Mouse (Mus musculus) liver, embryonic 11.5 days (tissue): Measurements from ENCODE around the gene March4. TPM values are rescaled to one million over a fixed set of nuclear protein-coding genes. Genes with fewer than 3 reads are reported as not detected.

Source experiments
- ATAC-seq: fragments of 200-750 bp; cut with Nextera tagmentation; replicated peaks from 2 replicates; pipeline ENCODE4 v1.8.0; 2017; ENCODE audit warnings: moderate number of reproducible peaks, mild to moderate bottlenecking, moderate TSS enrichment, moderate library complexity; ENCODE audit not compliant: low FRiP score
- DNase-seq: peaks from one replicate; pipeline ENCODE4 v3.0.0-alpha.2; 2017; ENCODE audit warnings: low spot score
- H3K27ac ChIP-seq: fragments of 300-500 bp; sonication (generic); 2 replicates; pipeline ENCODE4 v1.5.1; 2014; ENCODE audit warnings: mild to moderate bottlenecking, low read depth, low read length, control low read depth
- H3K27me3 ChIP-seq: fragments of 300-500 bp; sonication (generic); replicated peaks from 2 replicates; pipeline ENCODE4 v1.6.1; 2014; ENCODE audit warnings: low read length, mixed read lengths; ENCODE audit not compliant: control insufficient read depth, insufficient read depth
- H3K36me3 ChIP-seq: fragments of 300-500 bp; sonication (generic); 2 replicates; pipeline ENCODE4 v1.6.1; 2014; ENCODE audit warnings: mild to moderate bottlenecking, low read length, moderate library complexity, mixed read lengths; ENCODE audit not compliant: control insufficient read depth, insufficient read depth
- H3K4me1 ChIP-seq: fragments of 300-500 bp; sonication (generic); replicated peaks from 2 replicates; pipeline ENCODE4 v1.6.1; 2014; ENCODE audit warnings: low read length, mixed read lengths; ENCODE audit not compliant: control insufficient read depth, insufficient read depth
- H3K4me2 ChIP-seq: fragments of 300-500 bp; sonication (generic); 2 replicates; pipeline ENCODE4 v1.6.1; 2014; ENCODE audit warnings: mild to moderate bottlenecking, control low read depth, moderate library complexity
- H3K4me3 ChIP-seq: fragments of 300-500 bp; sonication (generic); 2 replicates; pipeline ENCODE4 v1.5.1; 2014; ENCODE audit warnings: low read depth, low read length, control low read depth
- H3K9ac ChIP-seq: fragments of 300-500 bp; sonication (generic); 2 replicates; pipeline ENCODE4 v1.6.1; 2014; ENCODE audit warnings: low read depth, low read length, control low read depth
- H3K9me3 ChIP-seq: fragments of 300-500 bp; sonication (generic); 2 replicates; pipeline ENCODE4 v1.6.1; 2016; ENCODE audit warnings: low read length, inconsistent platforms, mixed read lengths; ENCODE audit not compliant: control insufficient read depth
- WGBS: fragments of 180-500 bp; shearing (Covaris S2); extraction: QIAGEN DNeasy Blood & Tissue Kit; methylation state at CpG from one replicate; pipeline ENCODE4 v1.1.7; 2014; 5-methylcytosine and 5-hydroxymethylcytosine counted together
- polyA plus RNA-seq: library from polyadenylated mRNA; unstranded; fragments of >200 nt; fragmentation: Nextera tagmentation; extraction: Ambion mirVana; gene quantifications from 2 replicates; pipeline ENCODE4 v1.2.1, GENCODE M21; 2014

The March4 gene
- polyA plus RNA-seq, 1 experiment from 2014 or later: not detected

DNA sequence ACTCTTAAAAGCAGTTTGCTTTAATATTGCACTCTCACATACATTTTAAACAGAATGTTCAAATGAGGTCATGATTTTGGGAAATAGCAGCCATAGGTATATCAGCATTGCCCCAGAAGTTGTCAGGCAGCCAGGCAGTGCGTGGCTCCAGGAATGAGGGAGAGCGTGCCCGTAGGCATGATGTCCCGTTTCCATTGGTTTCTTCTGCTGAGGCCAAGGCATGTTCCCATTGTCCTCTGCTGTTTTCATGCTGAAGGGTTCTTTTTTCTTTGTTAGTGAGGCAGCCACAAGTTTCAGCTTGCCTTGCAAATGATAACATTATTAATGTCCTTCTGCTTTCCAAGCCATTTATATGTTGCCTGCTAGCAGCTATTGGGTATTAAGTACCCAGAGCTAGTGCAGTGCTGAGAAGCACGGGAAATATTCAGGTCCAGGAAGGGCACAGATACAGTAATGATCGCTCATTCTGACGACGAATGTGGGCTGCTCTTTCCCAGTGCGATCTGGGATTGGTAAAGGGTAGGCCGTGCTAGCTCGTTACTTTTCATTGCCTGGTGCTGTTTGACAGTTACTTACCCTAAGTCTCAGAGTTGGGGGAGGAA is 156.9 kb downstream of the March4 start:
- Histone ChIP-seq H3K27ac (no peak overlapping the region), H3K4me1 (no peaks in the 10 kb centered on the region), H3K27me3 (no peaks in the 10 kb centered on the region), H3K9ac (no peak overlapping the region), H3K4me3 (no peak overlapping the region), H3K4me2 (no peak overlapping the region), H3K9me3 (no peaks in the 10 kb centered on the region), H3K36me3 (no peaks in the 10 kb centered on the region)
- ATAC-seq (no peak), DNase-seq (no peak)
- 91% methylated on average over 11 of the region's 11 CpGs for WGBS

DNA sequence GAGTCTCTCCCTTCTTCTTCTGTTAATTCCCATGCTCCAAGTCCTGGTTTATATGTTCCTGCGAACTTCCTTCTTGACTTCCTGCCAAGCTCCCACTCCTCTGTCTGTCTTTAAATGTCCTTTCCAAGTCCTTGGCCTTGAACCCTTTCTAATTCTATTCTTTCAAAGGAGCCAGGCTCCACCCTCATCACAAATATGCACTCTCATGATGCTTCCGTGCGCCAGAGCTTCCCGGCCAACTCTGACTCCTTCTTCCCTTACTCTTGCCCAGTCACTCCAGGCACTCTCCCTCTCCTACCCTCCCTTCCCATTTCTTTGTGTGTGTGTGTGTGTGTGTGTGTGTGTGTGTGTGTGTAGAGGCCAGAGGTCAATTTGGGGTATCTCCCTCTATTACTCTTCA is 158.6 kb downstream of the March4 start:
- H3K4me2 ChIP-seq: no peak overlapping the region
- no peak overlapping the region for H3K27ac ChIP-seq
- ATAC-seq (no peak), DNase-seq (no peak)
- no peaks in the 10 kb centered on the region for H3K27me3 ChIP-seq
- no peaks in the 10 kb centered on the region for H3K4me1 ChIP-seq
- 90% methylated on average over 4 of the region's 4 CpGs for WGBS
- no peak overlapping the region for H3K9ac ChIP-seq
- no peak overlapping the region for H3K4me3 ChIP-seq
- H3K36me3 ChIP-seq: no peaks in the 10 kb centered on the region
- H3K9me3 ChIP-seq: no peaks in the 10 kb centered on the region

Other genes with a start within 250 kb of the March4 start
- 43.5 and 47.3 TPM in 2 replicates for gene Xrcc5, start 229.5 kb downstream of the March4 start, polyA plus RNA-seq
- 18.7 and 19.9 TPM in 2 replicates for gene Smarcal1, start 46.3 kb upstream of the March4 start, polyA plus RNA-seq
- gene Ankar, start 163.6 kb upstream of the March4 start, polyA plus RNA-seq: not detected in 2 replicates
- 1,988 and 2,199 TPM in 2 replicates for gene Rpl37a, start 174.4 kb upstream of the March4 start, polyA plus RNA-seq